Mouse (Mus musculus) heart, embryonic 10.5 days (tissue): ENCODE measurements around the gene Aatk. TPM values are rescaled to one million over a fixed set of nuclear protein-coding genes. Genes with fewer than 3 reads are reported as not detected.

ENCODE experiments used
- DNase-seq: peaks from one replicate; pipeline ENCODE4 v3.0.0-alpha.2; 2017; ENCODE audit warnings: low spot score
- H3K27ac ChIP-seq: fragments of 300-500 bp; sonication (generic); 2 replicates; pipeline ENCODE4 v1.5.1; 2016; ENCODE audit warnings: mild to moderate bottlenecking
- H3K27me3 ChIP-seq: fragments of 300-500 bp; sonication (generic); 2 replicates; pipeline ENCODE4 v1.6.1; 2016; ENCODE audit warnings: mild to moderate bottlenecking; ENCODE audit not compliant: poor library complexity, insufficient read depth, severe bottlenecking
- H3K36me3 ChIP-seq: fragments of 300-500 bp; sonication (generic); 2 replicates; pipeline ENCODE4 v1.6.1; 2016; ENCODE audit warnings: mild to moderate bottlenecking, moderate library complexity
- H3K4me1 ChIP-seq: fragments of 300-500 bp; sonication (generic); 2 replicates; pipeline ENCODE4 v1.6.1; 2016; ENCODE audit warnings: mild to moderate bottlenecking
- H3K4me3 ChIP-seq: fragments of 300-500 bp; sonication (generic); 2 replicates; pipeline ENCODE4 v1.5.1; 2016; ENCODE audit warnings: mild to moderate bottlenecking, moderate library complexity
- H3K9me3 ChIP-seq: fragments of 300-500 bp; sonication (generic); 2 replicates; pipeline ENCODE4 v1.6.1; 2016; ENCODE audit warnings: mild to moderate bottlenecking, moderate library complexity
- WGBS: fragments of 180-500 bp; shearing (Covaris S2); methylation state at CpG from one replicate; pipeline ENCODE4 v1.1.7; 2016; 5-methylcytosine and 5-hydroxymethylcytosine counted together
- microRNA counts: library from miRNA; unstranded; fragments of <30 nt; microRNA quantifications from one replicate; lab custom pipeline; 2017
- microRNA-seq: library from miRNA; unstranded; fragments of <30 nt; microRNA quantifications from one replicate; pipeline ENCODE4, GENCODE M21; 2017
- polyA plus RNA-seq: library from polyadenylated mRNA; unstranded; fragments of >200 nt; fragmentation: Nextera tagmentation; extraction: Ambion mirVana; gene quantifications from 2 replicates; pipeline ENCODE4 v1.2.1, GENCODE M21; 2016

Gene Aatk
- polyA plus RNA-seq, 1 experiment from 2014 or later, result 0.58 TPM

GRCm38 (mm10) chr11:119970021-119970851 is 76.7 kb downstream of the Aatk start:
- no peaks in the 10 kb centered on the region for H3K9me3 ChIP-seq
- WGBS, result 68% methylated on average over 12 of the region's 12 CpGs
- no peak overlapping the region for H3K27ac ChIP-seq
- peaks cover 14% of the 10 kb centered on the region; the same call in 1 of the 2 replicates for H3K36me3 ChIP-seq
- no peak overlapping the region for H3K4me3 ChIP-seq
- H3K4me1 ChIP-seq, result peaks cover 33% of the 10 kb centered on the region
- DNase-seq, result no peak
- no peaks in the 10 kb centered on the region for H3K27me3 ChIP-seq

- Histone ChIP-seq H3K27ac (no peak overlapping the region; the same call in 1 of the 2 replicates), H3K9me3 (no peaks in the 10 kb centered on the region), H3K27me3 (no peaks in the 10 kb centered on the region), H3K4me1 (peaks cover 41% of the 10 kb centered on the region), H3K36me3 (0 out of 2 replicates have a peak, but pooled peaks cover 4% of the 10 kb centered on the region), H3K4me3 (no peak overlapping the region)
- WGBS, result 89% methylated on average over 2 of the region's 2 CpGs
- DNase-seq, result no peak
These were observed 79.1 kb downstream of the Aatk start for GRCm38 (mm10) chr11:119967892-119968291.

GRCm38 (mm10) chr11:119967401-119967800 is 79.6 kb downstream of the Aatk start:
- Histone ChIP-seq H3K27me3 (no peaks in the 10 kb centered on the region), H3K36me3 (0 out of 2 replicates have a peak, but pooled peaks cover 4% of the 10 kb centered on the region), H3K4me1 (peaks cover 41% of the 10 kb centered on the region), H3K9me3 (no peaks in the 10 kb centered on the region), H3K4me3 (no peak overlapping the region), H3K27ac (no peak overlapping the region; the same call in 1 of the 2 replicates)
- WGBS, result 80% methylated on average over 8 of the region's 8 CpGs
- no peak for DNase-seq

GRCm38 (mm10) chr11:119966294-119966693 is 80.7 kb downstream of the Aatk start:
- 73% methylated on average over 6 of the region's 6 CpGs for WGBS
- peak overlapping the region; percentile 52 for H3K27ac ChIP-seq
- no peak for DNase-seq

GRCm38 (mm10) chr11:119965053-119965452 is 81.9 kb downstream of the Aatk start:
- WGBS, result 33% methylated on average over 9 of the region's 9 CpGs
- no peaks in the 10 kb centered on the region for H3K9me3 ChIP-seq
- no peak for DNase-seq
- H3K27ac ChIP-seq, result no peak overlapping the region
- peaks cover 39% of the 10 kb centered on the region for H3K4me1 ChIP-seq
- H3K4me3 ChIP-seq, result no peak overlapping the region
- 0 out of 2 replicates have a peak, but pooled peaks cover 2% of the 10 kb centered on the region for H3K36me3 ChIP-seq
- no peaks in the 10 kb centered on the region for H3K27me3 ChIP-seq

More at GRCm38 (mm10) chr11:119966294-119966693, 80.7 kb downstream of the Aatk start:
- Histone ChIP-seq H3K4me1 (peaks cover 41% of the 10 kb centered on the region), H3K36me3 (0 out of 2 replicates have a peak, but pooled peaks cover 4% of the 10 kb centered on the region), H3K4me3 (no peak overlapping the region), H3K9me3 (no peaks in the 10 kb centered on the region), H3K27me3 (no peaks in the 10 kb centered on the region)

- Histone ChIP-seq H3K4me1 (peaks cover 54% of the 10 kb centered on the region), H3K9me3 (no peaks in the 10 kb centered on the region), H3K4me3 (no peak overlapping the region), H3K36me3 (0 out of 2 replicates have a peak, but pooled peaks cover 2% of the 10 kb centered on the region), H3K27me3 (no peaks in the 10 kb centered on the region), H3K27ac (no peak overlapping the region)
- DNase-seq, result no peak
- WGBS, result 66% methylated on average over 3 of the region's 3 CpGs
These were observed 85.5 kb downstream of the Aatk start for GRCm38 (mm10) chr11:119961511-119961910.

GRCm38 (mm10) chr11:119960671-119961070 is 86.3 kb downstream of the Aatk start:
- WGBS, result 84% methylated on average over 6 of the region's 6 CpGs
- Histone ChIP-seq H3K27ac (no peak overlapping the region), H3K4me3 (no peak overlapping the region), H3K27me3 (no peaks in the 10 kb centered on the region), H3K9me3 (no peaks in the 10 kb centered on the region), H3K4me1 (peaks cover 54% of the 10 kb centered on the region), H3K36me3 (0 out of 2 replicates have a peak, but pooled peaks cover 2% of the 10 kb centered on the region)
- DNase-seq, result no peak

- no peak overlapping the region for H3K4me3 ChIP-seq
- peaks cover 54% of the 10 kb centered on the region for H3K4me1 ChIP-seq
- H3K36me3 ChIP-seq, result 0 out of 2 replicates have a peak, but pooled peaks cover 2% of the 10 kb centered on the region
- WGBS, result 58% methylated on average over 4 of the region's 4 CpGs
- DNase-seq, result no peak
- H3K27ac ChIP-seq, result no peak overlapping the region
- H3K9me3 ChIP-seq, result no peaks in the 10 kb centered on the region
- H3K27me3 ChIP-seq, result no peaks in the 10 kb centered on the region
These were observed 87.3 kb downstream of the Aatk start for GRCm38 (mm10) chr11:119959714-119960113.

- 0 out of 2 replicates have a peak, but pooled peaks cover 2% of the 10 kb centered on the region for H3K36me3 ChIP-seq
- 71% methylated on average over 7 of the region's 7 CpGs for WGBS
- H3K27me3 ChIP-seq, result no peaks in the 10 kb centered on the region
- H3K4me3 ChIP-seq, result no peak overlapping the region
- no peaks in the 10 kb centered on the region for H3K9me3 ChIP-seq
- H3K27ac ChIP-seq, result no peak overlapping the region
- no peak for DNase-seq
- H3K4me1 ChIP-seq, result peaks cover 59% of the 10 kb centered on the region
These were observed 88.1 kb downstream of the Aatk start for GRCm38 (mm10) chr11:119958856-119959255.

MicroRNAs encoded within 50 kb of the gene (microRNA counts, 519-probe panel; counts per million panel counts)
- microRNA mmu-miR-338-3p (lab: Ali Mortazavi, UCI), result not detected
- microRNA mmu-miR-338-5p (lab: Ali Mortazavi, UCI), result not detected

Small RNA genes lying within 50 kb of the gene (microRNA-seq; reads per million reads assigned to microRNA genes)
- not detected for gene Gm25948
- gene Mir3065, result not detected
- not detected for gene Mir338

Other genes with a start within 250 kb of the Aatk start
- 86.7 and 96.6 TPM in 2 replicates for gene Chmp6, start 133.7 kb downstream of the Aatk start, polyA plus RNA-seq
- 11.6 and 13.1 TPM in 2 replicates for gene Baiap2, start 104.4 kb downstream of the Aatk start, polyA plus RNA-seq
- 21.1 and 29.0 TPM in 2 replicates for gene Cep131, start 39.7 kb upstream of the Aatk start, polyA plus RNA-seq
- 21.2 and 23.2 TPM in 2 replicates for gene Tepsin, start 51.6 kb upstream of the Aatk start, polyA plus RNA-seq
- gene Ndufaf8, start 51.8 kb upstream of the Aatk start, polyA plus RNA-seq, result 92.2 and 106 TPM in 2 replicates
- 99.0 and 123 TPM in 2 replicates for gene Slc38a10, start 104.2 kb upstream of the Aatk start, polyA plus RNA-seq
- 7.7 and 12.9 TPM in 2 replicates for gene Bahcc1, start 185.8 kb upstream of the Aatk start, polyA plus RNA-seq